Mouse (Mus musculus) macrophage (primary cell): ENCODE data around the gene Jam2. TPM values are rescaled to one million over a fixed set of nuclear protein-coding genes. Genes with fewer than 3 reads are reported as not detected.

Experiments
- H3K27ac ChIP-seq: fragments of 350-480 bp; formaldehyde crosslinking; 2 replicates; pipeline ENCODE4 v1.9.0; 2021
- H3K36me3 ChIP-seq: fragments of 350-480 bp; formaldehyde crosslinking; 2 replicates; pipeline ENCODE4 v1.9.0; 2021; ENCODE audit errors: inconsistent target
- H3K4me3 ChIP-seq: fragments of 350-480 bp; formaldehyde crosslinking; 2 replicates; pipeline ENCODE4 v1.9.0; 2021; ENCODE audit errors: inconsistent target
- H3K79me2 ChIP-seq: fragments of 350-480 bp; formaldehyde crosslinking; 2 replicates; pipeline ENCODE4 v1.9.0; 2021; ENCODE audit errors: inconsistent target
- WGBS: methylation state at CpG from one replicate; pipeline ENCODE4 v1.1.7; 2026; ENCODE audit warnings: inconsistent platforms; ENCODE audit not compliant: missing documents; 5-methylcytosine and 5-hydroxymethylcytosine counted together
- polyA plus RNA-seq: library from polyadenylated mRNA; stranded (reverse); fragments of 250-400 nt; gene quantifications from 3 replicates; pipeline ENCODE4 v1.2.4, GENCODE M21; 2018; ENCODE audit warnings: inconsistent platforms

Jam2 gene
- polyA plus RNA-seq, 1 experiment from 2014 or later, result not detected

DNA sequence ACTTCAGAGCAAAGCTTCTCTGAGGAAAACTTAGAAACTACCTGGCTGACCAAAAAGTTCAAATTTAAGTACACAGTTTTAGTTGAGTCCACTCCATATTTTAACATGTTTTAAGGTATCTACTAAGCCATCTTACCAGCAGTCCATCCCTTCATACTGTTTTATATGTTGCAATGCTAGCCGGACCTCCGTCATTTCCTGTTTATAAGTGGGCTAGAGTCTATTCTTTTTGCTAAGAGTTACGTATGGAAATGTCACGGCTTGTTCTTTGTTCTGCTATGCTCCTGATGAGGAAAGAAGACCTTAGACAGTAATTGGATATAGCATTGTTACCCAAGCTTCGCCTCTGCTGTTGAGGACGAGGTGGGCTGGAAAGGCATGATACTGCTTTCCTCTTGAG, 79.6 kb downstream of the Jam2 start:
- no peak overlapping the region for H3K27ac ChIP-seq
- H3K4me3 ChIP-seq, result no peak overlapping the region
- 83% methylated on average over 6 of the region's 6 CpGs for WGBS
- no peaks in the 10 kb centered on the region for H3K79me2 ChIP-seq
- peaks cover 70% of the 10 kb centered on the region for H3K36me3 ChIP-seq

- H3K27ac ChIP-seq, result no peak overlapping the region
- H3K79me2 ChIP-seq, result no peaks in the 10 kb centered on the region
- WGBS, result 91% methylated on average over 8 of the region's 8 CpGs
Measured at GRCm38 (mm10) chr16:84864656-84865055, 90.7 kb downstream of the Jam2 start.

DNA sequence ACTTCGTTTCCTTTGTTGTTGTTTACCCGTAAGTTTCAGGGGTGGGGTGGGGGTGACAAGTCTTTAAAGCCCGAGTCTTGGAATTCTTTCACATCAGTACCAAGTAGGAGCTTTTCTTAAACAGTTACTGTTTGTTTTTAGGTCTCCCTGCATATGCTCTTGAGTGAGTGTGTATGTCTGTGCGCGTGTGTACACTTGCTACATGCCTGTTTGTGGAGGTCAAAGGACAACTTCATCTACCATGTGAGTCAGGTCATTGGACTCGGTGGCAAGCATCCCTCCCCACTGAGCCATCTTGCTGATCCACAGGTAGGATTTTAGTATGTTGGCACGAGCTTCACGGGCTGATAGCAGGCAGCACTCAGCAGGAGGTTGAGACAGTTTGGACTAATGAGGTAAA, 99.9 kb downstream of the Jam2 start:
- Histone ChIP-seq H3K27ac (no peak overlapping the region), H3K79me2 (no peaks in the 10 kb centered on the region), H3K4me3 (no peak overlapping the region), H3K36me3 (no peaks in the 10 kb centered on the region)
- 91% methylated on average over 8 of the region's 8 CpGs for WGBS

More at GRCm38 (mm10) chr16:84864656-84865055, 90.7 kb downstream of the Jam2 start:
- peaks cover 32% of the 10 kb centered on the region for H3K36me3 ChIP-seq
- H3K4me3 ChIP-seq, result no peak overlapping the region

DNA sequence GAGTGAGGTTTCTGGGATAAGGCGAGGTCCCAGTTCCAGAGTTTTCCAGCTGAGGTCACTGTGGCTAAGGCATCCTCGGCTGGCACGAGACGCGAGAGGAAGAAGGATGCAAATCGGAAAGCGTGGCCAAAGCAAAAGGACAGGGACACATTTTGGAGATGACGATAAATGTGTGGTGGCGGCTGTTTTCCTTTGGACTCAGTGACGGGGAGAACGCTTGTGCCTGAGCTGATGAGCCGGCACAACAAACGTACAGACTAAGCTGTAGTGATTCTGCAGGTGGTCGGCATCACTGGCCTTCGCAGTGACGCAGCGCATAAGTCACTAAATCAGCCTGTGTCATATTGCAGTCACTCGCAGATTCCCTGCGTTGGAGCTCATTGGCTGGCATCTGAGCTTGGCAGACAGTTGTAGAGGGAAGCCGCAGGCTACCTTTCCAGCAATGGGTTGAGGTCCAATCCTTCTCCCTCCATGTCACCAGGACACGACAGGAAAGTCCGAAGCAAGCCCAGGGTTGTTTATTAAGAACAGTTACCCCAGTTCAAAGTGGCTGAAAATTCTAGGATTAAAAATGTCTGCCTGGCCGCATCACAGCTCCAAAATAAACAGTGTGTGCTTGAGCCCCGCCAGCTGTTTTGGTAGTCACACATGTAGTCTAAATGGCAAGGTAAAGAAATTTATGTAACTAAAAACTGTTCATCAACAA, 101.2 kb downstream of the Jam2 start:
- H3K36me3 ChIP-seq, result no peaks in the 10 kb centered on the region
- H3K4me3 ChIP-seq, result no peak overlapping the region
- no peaks in the 10 kb centered on the region for H3K79me2 ChIP-seq
- H3K27ac ChIP-seq, result no peak overlapping the region
- WGBS, result 88% methylated on average over 24 of the region's 24 CpGs

Other genes starting within 250 kb of the Jam2 start
- 16.2 to 30.4 TPM (median 24.0 TPM) in 3 replicates for gene Mrpl39, start 38.4 kb upstream of the Jam2 start, polyA plus RNA-seq
- gene Gabpa, start 60.8 kb downstream of the Jam2 start, polyA plus RNA-seq, result 22.2 to 35.4 TPM (median 23.2 TPM) in 3 replicates
- 170 to 248 TPM (median 201 TPM) in 3 replicates for gene Atp5j, start 61.5 kb downstream of the Jam2 start, polyA plus RNA-seq